Mouse (Mus musculus) lung, embryonic 15.5 days (tissue): ENCODE measurements around the gene Gm9817. TPM values are rescaled to one million over a fixed set of nuclear protein-coding genes. Genes with fewer than 3 reads are reported as not detected.

Experiments used
- ATAC-seq: fragments of 200-750 bp; cut with Nextera tagmentation; 2 replicates; pipeline ENCODE4 v1.8.0; 2017; ENCODE audit warnings: moderate number of reproducible peaks, borderline replicate concordance; ENCODE audit not compliant: low FRiP score, low TSS enrichment; ENCODE audit errors: extremely low read depth
- H3K27ac ChIP-seq: fragments of 300-500 bp; sonication (generic); 2 replicates; pipeline ENCODE4 v1.5.1; 2015; ENCODE audit warnings: moderate library complexity, mild to moderate bottlenecking, inconsistent platforms
- H3K27me3 ChIP-seq: fragments of 300-500 bp; sonication (generic); 2 replicates; pipeline ENCODE4 v1.6.1; 2015; ENCODE audit warnings: inconsistent platforms
- H3K36me3 ChIP-seq: fragments of 300-500 bp; sonication (generic); 2 replicates; pipeline ENCODE4 v1.6.1; 2015; ENCODE audit warnings: inconsistent platforms
- H3K4me1 ChIP-seq: fragments of 300-500 bp; sonication (generic); 2 replicates; pipeline ENCODE4 v1.6.1; 2015; ENCODE audit warnings: inconsistent platforms
- H3K4me2 ChIP-seq: fragments of 300-500 bp; sonication (generic); 2 replicates; pipeline ENCODE4 v1.6.1; 2015; ENCODE audit warnings: inconsistent platforms, mild to moderate bottlenecking, moderate library complexity
- H3K4me3 ChIP-seq: fragments of 300-500 bp; sonication (generic); 2 replicates; pipeline ENCODE4 v1.5.1; 2015; ENCODE audit warnings: mild to moderate bottlenecking, inconsistent platforms
- H3K9ac ChIP-seq: fragments of 300-500 bp; sonication (generic); 2 replicates; pipeline ENCODE4 v1.6.1; 2015; ENCODE audit warnings: inconsistent platforms
- H3K9me3 ChIP-seq: fragments of 300-500 bp; sonication (generic); 2 replicates; pipeline ENCODE4 v1.6.1; 2016; ENCODE audit warnings: inconsistent platforms
- WGBS: fragments of 180-500 bp; shearing (Covaris S2); methylation state at CpG from one replicate; pipeline ENCODE4 v1.1.7; 2015; 5-methylcytosine and 5-hydroxymethylcytosine counted together
- polyA plus RNA-seq: library from polyadenylated mRNA; unstranded; fragments of >200 nt; fragmentation: Nextera tagmentation; extraction: Ambion mirVana; gene quantifications from 2 replicates; pipeline ENCODE4 v1.2.1, GENCODE M21; 2015

Gm9817 gene
- polyA plus RNA-seq, 1 experiment from 2014 or later: not detected

- Histone ChIP-seq H3K4me3 (no peak overlapping the region), H3K27me3 (no peaks in the 10 kb centered on the region), H3K4me1 (0 out of 2 replicates have a peak, but pooled peaks cover 7% of the 10 kb centered on the region), H3K4me2 (no peak overlapping the region), H3K36me3 (no peaks in the 10 kb centered on the region), H3K9me3 (no peaks in the 10 kb centered on the region), H3K9ac (no peak overlapping the region), H3K27ac (no peak overlapping the region)
- ATAC-seq: no peak
- 50% methylated on average over 7 of the region's 7 CpGs for WGBS
Measured at GRCm38 (mm10) chr13:45049261-45050020, 29.1 kb upstream of the Gm9817 start.

GRCm38 (mm10) chr13:45052805-45053204 lies 25.7 kb upstream of the Gm9817 start:
- H3K9ac ChIP-seq: no peak overlapping the region
- H3K36me3 ChIP-seq: no peaks in the 10 kb centered on the region
- no peak overlapping the region for H3K4me2 ChIP-seq
- ATAC-seq: no peak
- 26% methylated on average over 7 of the region's 7 CpGs for WGBS
- no peaks in the 10 kb centered on the region for H3K27me3 ChIP-seq
- H3K27ac ChIP-seq: no peak overlapping the region
- H3K4me3 ChIP-seq: no peak overlapping the region
- H3K9me3 ChIP-seq: no peaks in the 10 kb centered on the region
- 0 out of 2 replicates have a peak, but pooled peaks cover 7% of the 10 kb centered on the region for H3K4me1 ChIP-seq

GRCm38 (mm10) chr13:45053843-45054242 lies 24.6 kb upstream of the Gm9817 start:
- no peak for ATAC-seq
- Histone ChIP-seq H3K4me3 (no peak overlapping the region), H3K27ac (no peak overlapping the region), H3K36me3 (no peaks in the 10 kb centered on the region), H3K9me3 (no peaks in the 10 kb centered on the region), H3K27me3 (no peaks in the 10 kb centered on the region), H3K4me2 (no peak overlapping the region), H3K9ac (no peak overlapping the region), H3K4me1 (0 out of 2 replicates have a peak, but pooled peaks cover 7% of the 10 kb centered on the region)
- WGBS: 91% methylated on average over 3 of the region's 3 CpGs

DNA sequence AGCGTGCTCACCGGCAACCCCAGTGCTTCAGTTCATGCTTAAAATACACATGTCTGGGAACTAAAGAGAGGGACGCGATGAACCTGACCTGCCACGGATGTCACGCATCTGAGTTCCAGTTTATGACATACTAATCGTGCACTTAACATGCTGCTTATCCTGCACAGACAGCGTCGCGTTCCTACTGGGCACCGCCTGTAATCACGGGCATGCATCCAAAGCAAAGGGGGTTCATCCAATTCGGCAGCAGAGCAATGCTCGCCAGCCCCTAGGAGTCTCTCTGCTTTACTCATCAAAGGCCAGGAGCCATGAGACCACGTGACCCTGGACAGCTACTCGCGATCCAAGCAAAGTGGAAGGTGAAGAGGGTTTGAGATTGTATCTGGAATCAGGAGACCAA lies 19.3 kb upstream of the Gm9817 start:
- Histone ChIP-seq H3K27ac (no peak overlapping the region), H3K4me1 (peaks cover 8% of the 10 kb centered on the region), H3K9me3 (no peaks in the 10 kb centered on the region), H3K27me3 (no peaks in the 10 kb centered on the region), H3K36me3 (no peaks in the 10 kb centered on the region), H3K4me2 (no peak overlapping the region), H3K4me3 (no peak overlapping the region), H3K9ac (no peak overlapping the region)
- ATAC-seq: no peak
- WGBS: 84% methylated on average over 17 of the region's 17 CpGs

GRCm38 (mm10) chr13:45063146-45063545 lies 15.3 kb upstream of the Gm9817 start:
- Histone ChIP-seq H3K9ac (no peak overlapping the region), H3K36me3 (no peaks in the 10 kb centered on the region), H3K27ac (no peak overlapping the region), H3K4me2 (no peak overlapping the region), H3K4me3 (no peak overlapping the region), H3K9me3 (no peaks in the 10 kb centered on the region), H3K27me3 (no peaks in the 10 kb centered on the region), H3K4me1 (peaks cover 8% of the 10 kb centered on the region)
- WGBS: 33% methylated on average over 5 of the region's 5 CpGs
- ATAC-seq: no peak

DNA sequence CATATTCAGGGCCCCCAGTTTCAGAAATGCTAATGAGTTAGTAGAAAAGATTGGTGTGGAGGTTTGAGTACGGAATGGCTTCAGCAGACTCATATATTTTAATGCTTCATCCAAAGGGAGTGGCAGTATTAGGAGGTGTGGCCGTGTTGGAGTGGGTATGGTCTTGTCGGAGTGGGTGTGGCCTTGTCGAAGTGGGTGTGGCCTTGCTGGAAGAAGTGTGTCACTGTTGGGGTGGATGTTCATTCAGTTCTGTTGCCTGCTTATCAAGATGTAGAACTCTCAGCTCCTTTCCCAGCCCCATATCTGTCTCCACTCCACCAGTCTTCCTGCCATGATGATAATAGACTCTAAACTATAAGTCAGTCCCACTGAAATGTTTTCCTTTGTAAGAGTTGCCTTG lies 13.5 kb upstream of the Gm9817 start:
- Histone ChIP-seq H3K27me3 (no peaks in the 10 kb centered on the region), H3K4me1 (peaks cover 8% of the 10 kb centered on the region), H3K27ac (no peak overlapping the region), H3K4me2 (no peak overlapping the region), H3K4me3 (no peak overlapping the region), H3K9me3 (no peaks in the 10 kb centered on the region), H3K9ac (no peak overlapping the region), H3K36me3 (no peaks in the 10 kb centered on the region)
- WGBS: 89% methylated on average over 4 of the region's 4 CpGs
- no peak for ATAC-seq

DNA sequence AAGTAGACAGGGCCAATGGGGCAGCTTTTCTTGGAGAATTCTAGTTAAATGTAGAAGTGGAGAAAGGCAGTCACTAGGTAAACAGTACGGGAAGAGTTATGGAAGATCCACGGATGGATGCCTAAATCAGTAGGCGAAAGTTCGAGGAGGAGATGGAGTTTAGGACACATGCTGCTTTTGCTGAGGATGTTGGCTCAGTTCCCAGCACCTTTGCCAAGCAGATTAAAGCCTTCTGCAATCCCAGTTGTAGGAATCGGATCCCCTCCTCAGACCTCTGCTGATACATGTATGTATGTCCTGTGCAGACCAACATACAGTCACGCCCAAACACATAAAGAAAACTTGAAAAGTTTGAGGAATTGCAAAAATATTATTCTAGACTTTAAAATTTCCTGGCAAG lies 8.1 kb upstream of the Gm9817 start:
- H3K36me3 ChIP-seq: no peaks in the 10 kb centered on the region
- no peaks in the 10 kb centered on the region for H3K9me3 ChIP-seq
- H3K4me2 ChIP-seq: no peak overlapping the region
- H3K27me3 ChIP-seq: no peaks in the 10 kb centered on the region
- no peaks in the 10 kb centered on the region for H3K4me1 ChIP-seq
- WGBS: 59% methylated on average over 6 of the region's 6 CpGs
- H3K27ac ChIP-seq: no peak overlapping the region
- no peak overlapping the region for H3K9ac ChIP-seq
- ATAC-seq: no peak
- no peak overlapping the region for H3K4me3 ChIP-seq

DNA sequence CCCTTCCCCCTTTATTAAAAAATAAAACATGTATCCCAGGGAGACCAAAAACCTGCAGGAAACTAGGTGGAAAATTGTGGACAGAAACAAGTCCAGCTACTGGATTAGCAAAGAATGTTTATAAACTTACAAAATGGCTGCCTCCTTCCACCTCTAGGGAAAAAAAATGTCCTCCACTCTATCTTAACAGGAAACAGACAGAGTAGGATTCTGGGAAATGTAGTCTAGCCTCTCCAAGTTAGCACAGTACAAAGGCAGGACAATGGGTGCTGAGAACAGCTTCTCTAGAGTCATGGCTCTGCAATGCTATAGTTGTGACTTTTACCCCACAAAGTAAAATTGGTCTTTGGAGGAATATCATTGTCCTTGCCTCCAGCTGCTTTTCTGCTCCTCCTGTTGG lies 3.5 kb upstream of the Gm9817 start:
- Histone ChIP-seq H3K27me3 (no peaks in the 10 kb centered on the region), H3K4me1 (no peaks in the 10 kb centered on the region), H3K36me3 (no peaks in the 10 kb centered on the region), H3K4me2 (no peak overlapping the region), H3K4me3 (no peak overlapping the region), H3K27ac (no peak overlapping the region), H3K9ac (no peak overlapping the region), H3K9me3 (no peaks in the 10 kb centered on the region)
- no peak for ATAC-seq

- Histone ChIP-seq H3K9me3 (no peaks in the 10 kb centered on the region), H3K4me2 (no peak overlapping the region), H3K27ac (no peak overlapping the region), H3K9ac (no peak overlapping the region), H3K4me1 (no peaks in the 10 kb centered on the region), H3K27me3 (no peaks in the 10 kb centered on the region), H3K4me3 (no peak overlapping the region), H3K36me3 (no peaks in the 10 kb centered on the region)
- WGBS: 98% methylated on average over 2 of the region's 2 CpGs
- ATAC-seq: no peak
Measured at GRCm38 (mm10) chr13:45075715-45076114, 2.8 kb upstream of the Gm9817 start.

GRCm38 (mm10) chr13:45080771-45081170 lies 2.3 kb downstream of the Gm9817 start:
- H3K36me3 ChIP-seq: no peaks in the 10 kb centered on the region
- no peak overlapping the region for H3K4me3 ChIP-seq
- peaks cover 10% of the 10 kb centered on the region; the same call in 1 of the 2 replicates for H3K4me1 ChIP-seq
- no peak for ATAC-seq
- 90% methylated on average over 3 of the region's 3 CpGs for WGBS
- no peak overlapping the region for H3K27ac ChIP-seq
- no peak overlapping the region for H3K9ac ChIP-seq
- no peak overlapping the region for H3K4me2 ChIP-seq
- H3K27me3 ChIP-seq: no peaks in the 10 kb centered on the region
- no peaks in the 10 kb centered on the region for H3K9me3 ChIP-seq

- no peaks in the 10 kb centered on the region for H3K36me3 ChIP-seq
- no peak overlapping the region for H3K9ac ChIP-seq
- no peak overlapping the region for H3K27ac ChIP-seq
- no peak overlapping the region for H3K4me3 ChIP-seq
- no peaks in the 10 kb centered on the region for H3K9me3 ChIP-seq
- peaks cover 11% of the 10 kb centered on the region for H3K4me1 ChIP-seq
- H3K27me3 ChIP-seq: no peaks in the 10 kb centered on the region
- ATAC-seq: peak; percentile 74; the same call in 1 of the 2 replicates
- 13% methylated on average over 5 of the region's 5 CpGs for WGBS
- H3K4me2 ChIP-seq: no peak overlapping the region
Measured at GRCm38 (mm10) chr13:45083696-45084095, 5.2 kb downstream of the Gm9817 start.

GRCm38 (mm10) chr13:45088796-45089221 lies 10.3 kb downstream of the Gm9817 start:
- H3K4me1 ChIP-seq: peaks cover 11% of the 10 kb centered on the region
- H3K9me3 ChIP-seq: no peaks in the 10 kb centered on the region
- H3K27ac ChIP-seq: peak overlapping the region; percentile 43; the same call in 1 of the 2 replicates
- peak; percentile 55 for ATAC-seq
- H3K9ac ChIP-seq: no peak overlapping the region
- no peak overlapping the region for H3K4me3 ChIP-seq
- 15% methylated on average over 2 of the region's 2 CpGs for WGBS
- 0 out of 2 replicates have a peak overlapping the region, but pooled peaks have one; percentile 4 for H3K4me2 ChIP-seq
- H3K36me3 ChIP-seq: no peaks in the 10 kb centered on the region
- no peaks in the 10 kb centered on the region for H3K27me3 ChIP-seq
